Mouse (Mus musculus) embryonic fibroblast, embryonic 13.5 days (primary cell): ENCODE data around the gene Tmem170.

Source experiments
- CTCF ChIP-seq: IDR thresholded peaks from 2 replicates; pipeline ENCODE4 v1.5.1; 2011; ENCODE audit warnings: mild to moderate bottlenecking, control low read depth, low read length, moderate library complexity, borderline replicate concordance; ENCODE audit not compliant: insufficient read depth
- POLR2A ChIP-seq: IDR thresholded peaks from 2 replicates; pipeline ENCODE4 v1.6.1; 2011; ENCODE audit warnings: low read depth, mild to moderate bottlenecking, control low read depth, low read length, moderate library complexity

GRCm38 (mm10) chr8:111888091-111888650, 11.6 kb upstream of the Tmem170 start:
- TF ChIP-seq CTCF (no peak), POLR2A (no peak)
